Mouse (Mus musculus): ENCODE data around the gene Stub1. TPM values are rescaled to one million over a fixed set of nuclear protein-coding genes. Genes with fewer than 3 reads are reported as not detected.
A peak's percentile ranks its signal among the peaks of the same experiment; 100 is the strongest.

The Stub1 gene
- polyA plus RNA-seq, 1 experiment = 196 TPM

DNA sequence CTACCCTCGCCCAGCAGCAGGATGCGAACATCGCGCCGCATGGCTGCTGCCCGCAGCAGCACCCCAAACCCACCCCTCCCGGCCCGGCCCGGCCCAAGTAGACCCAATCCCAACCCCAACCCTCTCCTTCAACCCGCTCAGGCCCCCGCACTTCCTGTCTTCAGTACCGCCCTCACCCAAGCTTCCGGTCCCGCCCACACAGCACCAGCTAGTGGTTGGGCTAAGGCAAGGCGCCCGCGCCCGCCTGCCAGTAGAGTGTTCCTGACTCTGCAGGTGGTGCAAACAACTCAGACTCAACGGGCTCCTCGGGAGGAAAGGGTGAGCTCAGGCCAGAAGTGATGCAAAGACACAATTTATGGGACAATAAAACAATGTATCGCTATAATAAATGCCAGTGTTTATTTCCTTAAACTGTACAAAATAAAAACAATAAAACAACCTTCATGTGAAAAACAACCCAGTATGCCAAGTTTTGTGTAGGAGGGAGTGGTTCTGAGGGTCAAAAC lies 11.2 kb upstream of the Stub1 start, which contains the start of gene Rhot2:
Gene Rhot2, minus strand, starts transcription at position 456 of the 506 bp plus-strand sequence.
- Histone ChIP-seq H3ac (ENCODE audit: control insufficient read depth, insufficient read length) (peak within 1 kb of the TSS; percentile 59), H3K79me2 (ENCODE audit: control insufficient read depth, insufficient read depth) (peaks cover 12% of the 10 kb centered on the region), H3K27me3 (ENCODE audit: control insufficient read depth, insufficient read depth, insufficient read length) (no peaks in the 10 kb centered on the region), H3K4me2 (ENCODE audit: low read depth) (peak within 1 kb of the TSS; percentile 80), H3K4me3 (peak within 1 kb of the TSS; percentile 42), H3K36me3 (ENCODE audit: control insufficient read depth, insufficient read depth) (peaks cover 4% of the 10 kb centered on the region)
- TF ChIP-seq USF1 (IDR thresholded peaks at IDR 0.05; ENCODE audit: low read depth) (no peak), POLR2A (IDR thresholded peaks at IDR 0.05; ENCODE audit: insufficient read length, low read depth) (peak; percentile 91), CEBPB (IDR thresholded peaks at IDR 0.05; ENCODE audit: insufficient read depth, poor library complexity, severe bottlenecking) (no peak), MAX (IDR thresholded peaks at IDR 0.05; ENCODE audit: low read depth) (no peak), SRF (IDR thresholded peaks at IDR 0.05; ENCODE audit: control insufficient read depth, insufficient read length, low read depth) (no peak), REST (IDR thresholded peaks at IDR 0.05; ENCODE audit: insufficient read depth, insufficient read length) (no peak), E2F4 (IDR thresholded peaks at IDR 0.05; ENCODE audit: insufficient read depth) (no peak), TCF3 (IDR thresholded peaks at IDR 0.05; ENCODE audit: insufficient read length, low read depth) (no peak), MYOG (IDR thresholded peaks at IDR 0.05; ENCODE audit: control insufficient read depth in 1 of 3, insufficient read depth in 1 of 3, insufficient read length in 2 of 3, low read depth in 2 of 3) (peak in 1 of 3 experiments; percentile 4), TCF12 (IDR thresholded peaks at IDR 0.05; ENCODE audit: insufficient read depth, poor library complexity, severe bottlenecking) (no peak), POLR2AphosphoS2 (IDR thresholded peaks at IDR 0.05; ENCODE audit: insufficient read length, low read depth) (peak; percentile 84), MYOD1 (IDR thresholded peaks at IDR 0.05; ENCODE audit: control insufficient read depth in 1 of 3, insufficient read length in 2 of 3, low read depth in 2 of 3) (no peak)

DNA sequence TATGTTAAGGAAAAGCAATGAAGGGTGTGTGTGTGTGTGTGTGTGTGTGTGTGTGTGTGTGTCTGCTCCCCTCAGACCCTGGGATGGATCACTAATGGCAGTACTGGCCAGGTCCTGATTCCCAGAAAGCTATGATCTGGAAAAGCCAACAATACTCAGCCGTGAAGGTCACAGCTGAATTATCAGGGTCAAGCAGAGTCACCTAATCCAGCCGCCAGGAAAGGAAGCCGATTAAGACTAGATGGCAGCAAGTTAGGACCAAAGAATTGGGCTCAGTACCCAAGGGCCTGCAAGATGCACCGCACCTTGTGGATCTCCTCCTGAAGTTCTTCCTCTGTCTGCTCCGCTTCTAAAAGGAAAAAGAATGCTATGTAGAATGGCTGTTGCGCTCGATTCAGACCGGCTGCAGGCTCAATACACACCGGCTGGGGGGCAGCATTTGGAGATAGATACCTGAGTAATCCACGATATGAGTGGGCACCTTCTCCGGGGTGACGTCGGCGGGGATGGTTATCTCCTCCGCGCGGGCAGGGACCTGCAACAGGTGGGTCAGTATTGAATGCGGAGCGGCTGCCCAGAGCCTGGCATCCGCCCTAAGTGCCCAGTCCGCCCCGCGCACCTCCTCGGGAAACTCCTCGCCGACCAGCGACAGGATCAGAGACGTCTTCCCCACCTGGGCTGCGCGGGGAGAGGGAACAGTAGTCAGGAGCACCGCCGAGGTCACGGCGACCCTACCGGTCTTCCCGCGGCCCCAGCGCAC lies 10.6 kb upstream of the Stub1 start:
- Histone ChIP-seq H3K4me2 (ENCODE audit: low read depth) (peak overlapping the region; percentile 68), H3K27me3 (ENCODE audit: control insufficient read depth, insufficient read depth, insufficient read length) (no peaks in the 10 kb centered on the region), H3K79me2 (ENCODE audit: control insufficient read depth, insufficient read depth) (peaks cover 12% of the 10 kb centered on the region), H3K4me3 (peak overlapping the region; percentile 42), H3K36me3 (ENCODE audit: control insufficient read depth, insufficient read depth) (peaks cover 4% of the 10 kb centered on the region), H3ac (ENCODE audit: control insufficient read depth, insufficient read length) (peak overlapping the region; percentile 59)
- no peak for TF ChIP-seq TCF3 (IDR thresholded peaks at IDR 0.05; ENCODE audit: insufficient read length, low read depth)
- TF ChIP-seq USF1 (IDR thresholded peaks at IDR 0.05; ENCODE audit: low read depth) = no peak
- no peak for TF ChIP-seq POLR2A (IDR thresholded peaks at IDR 0.05; ENCODE audit: insufficient read length, low read depth)
- TF ChIP-seq SRF (IDR thresholded peaks at IDR 0.05; ENCODE audit: control insufficient read depth, insufficient read length, low read depth) = no peak
- TF ChIP-seq CEBPB (IDR thresholded peaks at IDR 0.05; ENCODE audit: insufficient read depth, poor library complexity, severe bottlenecking) = no peak
- no peak for TF ChIP-seq E2F4 (IDR thresholded peaks at IDR 0.05; ENCODE audit: insufficient read depth)
- no peak for TF ChIP-seq MYOD1 (IDR thresholded peaks at IDR 0.05; ENCODE audit: control insufficient read depth in 1 of 3, insufficient read length in 2 of 3, low read depth in 2 of 3)

DNA sequence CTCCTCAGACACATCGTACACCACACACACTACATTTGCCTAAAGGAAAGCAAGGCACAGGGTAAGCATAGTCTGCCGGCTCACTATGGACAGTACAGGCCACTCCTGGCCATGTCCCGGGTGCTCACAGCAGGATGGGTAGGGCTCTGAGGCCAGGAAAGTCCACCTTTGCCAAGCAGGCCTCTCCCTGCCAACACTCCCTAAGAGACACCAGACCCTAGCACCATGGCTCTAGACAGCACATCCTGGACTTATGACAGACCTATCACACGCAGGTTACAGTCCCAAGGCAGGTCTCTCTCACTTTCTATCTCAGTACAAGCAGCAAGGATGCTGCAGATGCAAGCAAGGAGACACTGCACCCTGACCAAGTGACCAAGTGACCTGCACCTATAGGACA lies 9.9 kb upstream of the Stub1 start:
- Histone ChIP-seq H3K79me2 (ENCODE audit: control insufficient read depth, insufficient read depth) (peaks cover 12% of the 10 kb centered on the region), H3K36me3 (ENCODE audit: control insufficient read depth, insufficient read depth) (peaks cover 9% of the 10 kb centered on the region)

DNA sequence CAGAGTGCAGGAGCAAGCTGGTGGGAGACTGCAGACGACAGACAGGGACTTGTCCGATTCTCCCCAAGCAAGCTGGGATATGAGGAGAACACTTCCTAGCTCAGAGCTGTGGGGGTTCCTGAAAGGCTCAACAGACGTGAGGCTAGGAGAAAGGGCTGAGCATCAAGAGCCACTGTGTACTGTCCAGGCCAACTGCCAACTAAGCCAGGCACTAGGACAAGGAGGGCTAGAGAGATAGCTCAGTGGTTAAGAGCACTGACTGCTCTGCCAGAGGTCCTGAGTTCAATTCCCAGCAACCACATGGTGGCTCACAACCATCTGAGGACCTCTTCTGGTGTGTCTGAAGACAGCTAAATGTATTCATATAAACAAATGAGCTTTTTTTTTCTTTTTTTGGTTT lies 9.3 kb upstream of the Stub1 start:
- TF ChIP-seq MYOG (IDR thresholded peaks at IDR 0.05; ENCODE audit: control insufficient read depth in 1 of 3, insufficient read depth in 1 of 3, insufficient read length in 2 of 3, low read depth in 2 of 3) (no peak), SRF (IDR thresholded peaks at IDR 0.05; ENCODE audit: control insufficient read depth, insufficient read length, low read depth) (no peak), E2F4 (IDR thresholded peaks at IDR 0.05; ENCODE audit: insufficient read depth) (no peak), TCF3 (IDR thresholded peaks at IDR 0.05; ENCODE audit: insufficient read length, low read depth) (no peak), POLR2A (IDR thresholded peaks at IDR 0.05; ENCODE audit: insufficient read length, low read depth) (no peak), POLR2AphosphoS2 (IDR thresholded peaks at IDR 0.05; ENCODE audit: insufficient read length, low read depth) (no peak), CEBPB (IDR thresholded peaks at IDR 0.05; ENCODE audit: insufficient read depth, poor library complexity, severe bottlenecking) (no peak), TCF12 (IDR thresholded peaks at IDR 0.05; ENCODE audit: insufficient read depth, poor library complexity, severe bottlenecking) (no peak), MAX (IDR thresholded peaks at IDR 0.05; ENCODE audit: low read depth) (no peak), MYOD1 (IDR thresholded peaks at IDR 0.05; ENCODE audit: control insufficient read depth in 1 of 3, insufficient read length in 2 of 3, low read depth in 2 of 3) (no peak), REST (IDR thresholded peaks at IDR 0.05; ENCODE audit: insufficient read depth, insufficient read length) (no peak), USF1 (IDR thresholded peaks at IDR 0.05; ENCODE audit: low read depth) (no peak)
- no peak overlapping the region for H3K4me2 ChIP-seq (ENCODE audit: low read depth)
- H3K4me3 ChIP-seq = no peak overlapping the region
- H3K79me2 ChIP-seq (ENCODE audit: control insufficient read depth, insufficient read depth) = peaks cover 12% of the 10 kb centered on the region
- no peak overlapping the region for H3ac ChIP-seq (ENCODE audit: control insufficient read depth, insufficient read length)
- H3K36me3 ChIP-seq (ENCODE audit: control insufficient read depth, insufficient read depth) = peaks cover 13% of the 10 kb centered on the region
- no peaks in the 10 kb centered on the region for H3K27me3 ChIP-seq (ENCODE audit: control insufficient read depth, insufficient read depth, insufficient read length)

More for the DNA sequence above, 9.9 kb upstream of the Stub1 start:
- Histone ChIP-seq H3K4me2 (ENCODE audit: low read depth) (peak overlapping the region; percentile 68), H3K4me3 (peak overlapping the region; percentile 42), H3K27me3 (ENCODE audit: control insufficient read depth, insufficient read depth, insufficient read length) (no peaks in the 10 kb centered on the region), H3ac (ENCODE audit: control insufficient read depth, insufficient read length) (peak overlapping the region; percentile 59)
- TF ChIP-seq POLR2A (IDR thresholded peaks at IDR 0.05; ENCODE audit: insufficient read length, low read depth) (no peak), TCF12 (IDR thresholded peaks at IDR 0.05; ENCODE audit: insufficient read depth, poor library complexity, severe bottlenecking) (no peak), POLR2AphosphoS2 (IDR thresholded peaks at IDR 0.05; ENCODE audit: insufficient read length, low read depth) (no peak)
